Mouse (Mus musculus) forebrain, postnatal 0 days (tissue): ENCODE results near the gene Hpse2. TPM values are rescaled to one million over a fixed set of nuclear protein-coding genes. Genes with fewer than 3 reads are reported as not detected.

Experiments
- ATAC-seq: fragments of 200-750 bp; cut with Nextera tagmentation; 2 replicates; pipeline ENCODE4 v1.8.0; 2017; ENCODE audit warnings: mild to moderate bottlenecking, moderate library complexity
- DNase-seq: peaks from one replicate; pipeline ENCODE4 v3.0.0-alpha.2; 2015
- H3K27ac ChIP-seq: fragments of 300-500 bp; sonication (generic); 2 replicates; pipeline ENCODE4 v1.5.1; 2014; ENCODE audit warnings: low read depth, mild to moderate bottlenecking, antibody characterized with exemption, low read length, moderate library complexity, mixed read lengths
- H3K27me3 ChIP-seq: fragments of 300-500 bp; sonication (generic); 2 replicates; pipeline ENCODE4 v1.6.1; 2014; ENCODE audit warnings: mild to moderate bottlenecking, low read length, mixed read lengths; ENCODE audit not compliant: insufficient read depth
- H3K36me3 ChIP-seq: fragments of 300-500 bp; sonication (generic); 2 replicates; pipeline ENCODE4 v1.6.1; 2014; ENCODE audit warnings: mild to moderate bottlenecking, moderate library complexity; ENCODE audit not compliant: insufficient read depth
- H3K4me1 ChIP-seq: fragments of 300-500 bp; sonication (generic); 2 replicates; pipeline ENCODE4 v1.6.1; 2014; ENCODE audit warnings: antibody characterized with exemption; ENCODE audit not compliant: insufficient read depth
- H3K4me2 ChIP-seq: fragments of 300-500 bp; sonication (generic); 2 replicates; pipeline ENCODE4 v1.6.1; 2014; ENCODE audit warnings: low read depth, mild to moderate bottlenecking, moderate library complexity
- H3K4me3 ChIP-seq: fragments of 300-500 bp; sonication (generic); 2 replicates; pipeline ENCODE4 v1.5.1; 2014; ENCODE audit warnings: low read depth, low read length, mixed read lengths
- H3K9ac ChIP-seq: fragments of 300-500 bp; sonication (generic); 2 replicates; pipeline ENCODE4 v1.6.1; 2014; ENCODE audit warnings: mild to moderate bottlenecking
- H3K9me3 ChIP-seq: fragments of 300-500 bp; sonication (generic); 2 replicates; pipeline ENCODE4 v1.6.1; 2016; ENCODE audit warnings: low read length
- CTCF ChIP-seq: sonication (generic); IDR thresholded peaks from 2 replicates; pipeline ENCODE4 v1.5.1; 2016; ENCODE audit warnings: antibody characterized with exemption, control low read depth, low read depth
- WGBS: fragments of 180-500 bp; shearing (Covaris S2); extraction: QIAGEN DNeasy Blood & Tissue Kit; methylation state at CpG from one replicate; pipeline ENCODE4 v1.1.7; 2014; 5-methylcytosine and 5-hydroxymethylcytosine counted together
- polyA plus RNA-seq: library from polyadenylated mRNA; unstranded; fragments of >200 nt; fragmentation: Nextera tagmentation; extraction: Ambion mirVana; gene quantifications from 2 replicates; pipeline ENCODE4 v1.2.1, GENCODE M21; 2015
- total RNA-seq: library from RNA; depleted of rRNA; stranded (reverse); fragments of >200 nt; gene quantifications from 2 replicates; pipeline ENCODE4 v1.2.3, GENCODE M21; 2014

The Hpse2 gene
- total and polyA plus RNA-seq, 2 experiments from 2014 or later: 0.34 to 0.57 TPM

DNA sequence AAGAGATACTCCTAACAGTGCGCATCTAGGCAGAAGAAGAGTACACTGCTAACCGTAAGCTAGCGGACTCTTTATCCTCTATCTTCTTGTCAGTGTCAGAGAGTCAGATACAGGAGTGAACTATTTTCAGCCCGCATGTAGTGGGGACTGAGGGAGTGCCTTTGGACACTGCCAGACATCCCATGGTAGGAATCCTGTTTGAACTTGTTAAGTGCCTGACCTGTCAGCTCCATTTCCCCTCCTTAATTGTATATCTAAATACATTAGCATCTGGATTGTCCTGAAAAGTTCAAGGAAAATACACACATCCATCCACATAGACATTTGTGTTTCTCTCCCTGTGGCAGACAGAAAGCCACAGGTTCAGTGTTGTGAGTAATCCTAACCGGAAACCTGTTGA lies 531.1 kb downstream of the Hpse2 start:
- WGBS: 94% methylated on average over 5 of the region's 5 CpGs
- Histone ChIP-seq H3K36me3 (no peaks in the 10 kb centered on the region), H3K4me1 (no peaks in the 10 kb centered on the region), H3K4me3 (no peak overlapping the region), H3K9me3 (no peaks in the 10 kb centered on the region), H3K4me2 (no peak overlapping the region), H3K27me3 (no peaks in the 10 kb centered on the region), H3K27ac (no peak overlapping the region), H3K9ac (no peak overlapping the region)
- DNase-seq (no peak), ATAC-seq (no peak)
- TF ChIP-seq CTCF: no peak

DNA sequence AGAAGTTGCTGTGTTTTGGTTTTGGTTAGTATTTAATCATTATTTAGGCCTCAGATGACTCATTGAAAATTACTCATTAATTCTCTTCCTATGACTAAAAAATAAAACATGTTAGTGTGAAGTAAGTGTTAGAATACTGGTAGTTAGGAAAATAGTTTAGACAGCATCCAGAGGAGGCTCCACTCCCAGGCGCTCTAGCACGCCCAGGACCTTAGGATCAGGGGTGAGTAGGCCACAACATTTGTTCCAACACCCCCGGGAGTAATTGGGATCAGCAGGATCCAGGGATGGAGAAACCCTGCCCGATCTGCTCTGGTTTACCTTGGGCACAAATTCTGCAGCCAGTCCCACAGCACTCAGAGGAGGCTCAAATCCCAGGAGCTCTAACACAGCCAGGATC lies 532.5 kb downstream of the Hpse2 start:
- Histone ChIP-seq H3K4me1 (no peaks in the 10 kb centered on the region), H3K27me3 (no peaks in the 10 kb centered on the region), H3K9ac (no peak overlapping the region), H3K4me3 (no peak overlapping the region), H3K4me2 (no peak overlapping the region), H3K9me3 (no peaks in the 10 kb centered on the region), H3K27ac (no peak overlapping the region), H3K36me3 (no peaks in the 10 kb centered on the region)
- 88% methylated on average over 4 of the region's 4 CpGs for WGBS
- no peak for ATAC-seq
- no peak for TF ChIP-seq CTCF
- DNase-seq: no peak

DNA sequence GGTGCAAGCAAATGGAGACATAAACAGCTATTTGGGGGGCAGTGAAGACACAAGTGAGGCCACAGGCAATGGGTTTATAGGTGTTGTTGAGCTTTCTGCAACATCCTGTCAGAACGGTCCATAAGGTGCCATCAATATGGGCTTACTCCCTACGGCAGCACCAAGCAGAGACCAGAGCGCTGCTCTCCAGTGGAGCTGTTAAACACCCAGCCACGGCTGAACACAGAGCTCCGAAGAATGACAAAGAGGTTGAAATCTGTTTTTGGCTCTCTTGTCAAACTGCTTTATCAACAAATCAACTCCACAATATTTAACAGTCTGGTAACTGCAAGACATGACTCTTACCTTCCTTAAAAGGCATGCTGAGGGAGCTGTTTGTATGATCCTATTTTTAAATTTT lies 537.7 kb downstream of the Hpse2 start:
- DNase-seq (no peak), ATAC-seq (no peak)
- Histone ChIP-seq H3K4me1 (no peaks in the 10 kb centered on the region), H3K9ac (no peak overlapping the region), H3K36me3 (no peaks in the 10 kb centered on the region), H3K27ac (no peak overlapping the region), H3K4me3 (no peak overlapping the region), H3K27me3 (no peaks in the 10 kb centered on the region), H3K9me3 (no peaks in the 10 kb centered on the region), H3K4me2 (no peak overlapping the region)
- no peak for TF ChIP-seq CTCF
- 74% methylated on average over 5 of the region's 5 CpGs for WGBS

DNA sequence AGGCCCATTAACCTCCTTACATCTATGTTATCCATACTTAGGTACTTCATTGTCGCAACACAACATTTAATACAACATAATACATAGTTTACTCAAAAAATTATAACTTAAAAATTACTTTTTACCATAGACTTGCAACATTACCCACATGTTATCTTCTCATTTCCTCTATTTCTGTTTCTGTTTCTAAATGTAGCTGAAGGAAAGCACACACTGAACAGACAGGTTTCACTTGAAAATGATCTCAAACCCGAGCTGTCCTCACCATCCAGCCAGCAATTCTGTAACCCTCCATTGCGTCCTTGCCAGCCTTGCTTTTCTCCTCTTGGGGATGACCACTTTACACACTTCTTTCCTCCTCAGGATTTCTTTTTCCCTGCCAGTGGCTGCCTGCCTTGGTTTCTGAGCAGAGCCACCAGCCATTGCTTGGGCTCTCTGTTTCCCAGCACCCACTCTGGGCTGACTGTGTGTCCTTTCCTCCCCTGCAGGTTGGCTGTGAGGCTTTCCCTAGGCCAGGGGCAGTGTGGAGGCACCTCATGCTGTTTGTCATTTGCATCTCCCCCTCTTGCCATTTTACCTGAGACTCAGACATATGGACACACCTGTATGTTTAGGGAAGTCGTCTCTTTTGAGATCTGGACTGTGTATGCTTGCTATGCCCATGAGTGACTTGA lies 548.4 kb downstream of the Hpse2 start:
- H3K4me1 ChIP-seq: no peaks in the 10 kb centered on the region
- no peaks in the 10 kb centered on the region for H3K27me3 ChIP-seq
- H3K9ac ChIP-seq: no peak overlapping the region
- WGBS: 90% methylated on average over 4 of the region's 4 CpGs
- no peak overlapping the region for H3K4me3 ChIP-seq
- TF ChIP-seq CTCF: no peak
- no peak for DNase-seq
- ATAC-seq: no peak
- no peak overlapping the region for H3K4me2 ChIP-seq
- no peaks in the 10 kb centered on the region for H3K9me3 ChIP-seq
- H3K36me3 ChIP-seq: no peaks in the 10 kb centered on the region
- H3K27ac ChIP-seq: no peak overlapping the region

DNA sequence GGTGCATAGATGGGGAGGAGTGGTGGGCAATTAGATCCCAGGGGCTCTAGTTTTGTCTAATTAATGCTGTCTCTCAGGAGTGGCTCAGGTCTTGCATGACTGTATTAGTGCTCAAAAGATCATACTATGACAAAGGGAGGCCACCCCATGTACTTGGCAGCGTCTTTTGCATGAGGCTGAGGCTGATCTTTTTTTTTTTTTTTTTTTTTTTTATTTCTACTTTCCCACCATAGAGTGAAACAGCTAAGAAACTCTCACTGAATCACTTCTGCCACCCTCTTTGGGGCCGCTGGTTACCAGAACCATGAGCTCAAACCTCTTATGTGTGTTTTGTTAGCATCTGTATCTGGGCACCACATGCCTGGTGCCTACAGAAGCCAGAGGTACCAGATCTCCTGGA lies 549.0 kb downstream of the Hpse2 start:
- Histone ChIP-seq H3K4me1 (no peaks in the 10 kb centered on the region), H3K36me3 (no peaks in the 10 kb centered on the region), H3K27ac (no peak overlapping the region), H3K4me2 (no peak overlapping the region), H3K9me3 (no peaks in the 10 kb centered on the region), H3K4me3 (no peak overlapping the region), H3K9ac (no peak overlapping the region), H3K27me3 (no peaks in the 10 kb centered on the region)
- WGBS: 66% methylated on average over 2 of the region's 2 CpGs
- TF ChIP-seq CTCF: no peak
- ATAC-seq (no peak), DNase-seq (no peak)

DNA sequence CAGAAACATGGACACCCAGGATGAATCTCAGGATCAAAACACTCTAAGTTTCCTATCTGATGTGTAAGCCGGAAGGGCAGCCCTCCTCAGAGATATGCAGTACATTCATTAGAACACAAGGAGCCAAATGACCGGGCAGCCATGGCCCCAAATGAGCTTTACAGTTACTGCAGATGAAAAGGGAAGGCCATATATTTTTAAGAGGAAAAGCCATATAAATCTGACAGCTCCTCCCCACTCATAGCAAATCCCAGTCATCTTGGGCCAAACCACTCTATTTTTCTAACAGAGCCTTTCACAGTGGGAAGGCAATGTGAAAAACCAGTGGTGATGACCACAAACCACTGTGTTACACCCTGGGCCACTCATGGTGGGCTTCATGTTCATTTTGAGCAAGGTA lies 549.9 kb downstream of the Hpse2 start:
- no peak for ATAC-seq
- Histone ChIP-seq H3K27ac (no peak overlapping the region), H3K36me3 (no peaks in the 10 kb centered on the region), H3K9ac (no peak overlapping the region), H3K27me3 (no peaks in the 10 kb centered on the region), H3K9me3 (no peaks in the 10 kb centered on the region), H3K4me2 (no peak overlapping the region), H3K4me3 (no peak overlapping the region), H3K4me1 (no peaks in the 10 kb centered on the region)
- 85% methylated on average over 2 of the region's 2 CpGs for WGBS
- TF ChIP-seq CTCF: no peak
- DNase-seq: no peak

DNA sequence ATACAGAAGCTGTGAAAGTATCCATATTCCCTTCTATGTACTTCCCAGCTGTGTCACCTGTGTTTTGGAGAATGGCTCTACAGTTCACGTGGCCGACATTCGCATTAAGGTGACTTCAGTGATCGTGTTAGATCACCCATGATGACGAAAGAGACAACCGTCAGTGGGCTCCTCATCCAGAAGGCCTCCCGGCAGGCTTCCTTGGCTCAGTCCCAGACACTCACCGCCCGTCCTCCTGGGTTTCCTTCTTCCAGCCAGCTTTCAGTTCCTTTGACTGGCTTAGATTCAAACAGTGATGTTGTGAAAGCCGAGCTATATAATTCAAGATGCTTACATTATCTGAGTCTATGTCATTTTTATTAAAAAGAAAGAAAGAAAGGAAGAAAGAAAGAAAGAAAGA lies 550.6 kb downstream of the Hpse2 start:
- no peak for TF ChIP-seq CTCF
- Histone ChIP-seq H3K9me3 (no peaks in the 10 kb centered on the region), H3K36me3 (no peaks in the 10 kb centered on the region), H3K27ac (no peak overlapping the region), H3K27me3 (no peaks in the 10 kb centered on the region), H3K9ac (no peak overlapping the region), H3K4me3 (no peak overlapping the region), H3K4me1 (no peaks in the 10 kb centered on the region), H3K4me2 (no peak overlapping the region)
- ATAC-seq (no peak), DNase-seq (no peak)
- WGBS: 54% methylated on average over 10 of the region's 10 CpGs

DNA sequence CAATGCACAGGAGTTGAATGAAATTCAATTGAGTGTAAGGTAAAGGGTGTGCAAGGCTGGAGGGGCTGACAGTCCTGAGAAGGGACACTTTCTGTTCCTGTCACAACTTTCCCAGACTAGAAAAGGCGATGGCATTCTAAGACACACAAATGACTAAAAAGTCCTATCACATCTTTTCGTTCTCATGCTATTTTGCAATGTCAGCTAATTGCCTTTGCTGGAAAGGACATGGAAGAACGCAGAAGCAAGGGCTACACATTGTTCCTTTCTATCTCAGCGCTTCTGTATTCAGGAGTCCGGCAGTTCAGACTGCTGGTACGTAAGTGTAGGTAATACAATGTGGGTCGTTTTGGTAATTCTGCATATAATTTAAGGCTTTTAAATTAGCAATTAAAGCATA lies 555.0 kb downstream of the Hpse2 start:
- no peaks in the 10 kb centered on the region for H3K36me3 ChIP-seq
- no peak overlapping the region for H3K27ac ChIP-seq
- no peak overlapping the region for H3K9ac ChIP-seq
- no peaks in the 10 kb centered on the region for H3K4me1 ChIP-seq
- no peak for TF ChIP-seq CTCF
- ATAC-seq: no peak
- H3K9me3 ChIP-seq: no peaks in the 10 kb centered on the region
- WGBS: 67% methylated on average over 7 of the region's 7 CpGs
- H3K4me2 ChIP-seq: no peak overlapping the region
- H3K27me3 ChIP-seq: no peaks in the 10 kb centered on the region
- no peak for DNase-seq
- H3K4me3 ChIP-seq: no peak overlapping the region
